Mouse (Mus musculus) B cell, adult 2 months (primary cell): ENCODE measurements around the gene Crk.

Source experiments
- DNase-seq, 2 experiments: peaks; one replicate each; pipeline ENCODE4 v3.0.0; 2022

Gene Crk

GRCm38 (mm10) chr11:75740204-75740603 is 61.1 kb downstream of the Crk start:
- no peak for DNase-seq

DNA sequence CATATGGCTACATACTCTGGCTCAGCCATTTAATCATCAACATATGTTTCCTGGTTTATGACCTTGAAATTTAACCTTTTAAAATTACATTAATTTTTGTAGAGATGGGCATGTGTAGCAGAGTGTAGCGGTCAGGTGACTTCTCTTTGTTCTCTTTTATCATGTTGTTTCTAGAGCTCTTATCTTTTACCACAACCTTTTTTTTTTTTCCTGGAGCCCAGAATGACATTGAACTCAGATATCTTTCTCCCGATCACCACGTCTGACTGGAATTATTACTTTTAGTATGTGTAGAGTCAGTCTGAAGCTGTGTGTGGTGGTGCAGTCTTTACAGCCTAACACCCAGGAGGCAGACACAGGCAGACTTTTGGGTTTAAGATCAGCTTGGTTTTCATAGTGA is 62.6 kb downstream of the Crk start:
- no peak for DNase-seq

- no peak for DNase-seq
Observed at GRCm38 (mm10) chr11:75744761-75745160, 65.7 kb downstream of the Crk start.

DNA sequence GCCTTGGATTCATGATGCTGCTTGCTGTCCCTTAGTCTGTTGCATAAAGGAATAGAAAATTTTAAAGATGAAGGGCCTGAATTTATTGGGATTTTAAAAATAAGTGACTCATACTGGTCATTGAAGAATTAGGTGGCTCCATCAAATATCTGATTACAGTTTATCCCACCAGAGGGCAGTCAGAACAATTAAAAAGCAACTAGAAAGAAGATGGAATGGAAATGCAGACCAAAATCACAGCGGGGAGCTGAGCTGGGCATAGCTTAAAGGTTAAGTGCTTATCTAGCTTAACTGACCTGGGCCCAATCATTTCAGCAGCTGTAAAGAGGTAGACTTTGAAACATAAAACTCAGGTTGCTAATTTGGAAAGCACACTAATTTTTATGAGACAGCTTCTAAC is 71.5 kb downstream of the Crk start:
- DNase-seq: no peak

DNA sequence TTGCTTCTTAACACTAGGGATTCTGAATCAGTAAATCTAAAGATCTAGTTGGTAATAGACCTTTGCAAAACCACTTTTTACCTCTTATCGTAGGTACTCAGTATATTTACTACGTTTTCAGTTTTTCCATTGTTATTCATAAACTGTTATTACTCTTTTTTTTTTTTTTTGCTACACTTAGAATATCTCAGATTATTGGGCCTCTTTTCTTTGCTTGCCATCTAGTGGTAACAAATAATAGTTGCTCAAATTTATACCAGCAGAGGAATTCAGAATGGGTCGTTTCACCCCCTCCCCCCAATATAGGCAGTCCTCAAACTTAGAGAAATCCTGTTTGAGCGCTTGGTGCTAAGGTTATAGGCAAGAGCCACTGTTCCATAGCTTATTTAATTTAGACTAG is 72.0 kb downstream of the Crk start:
- no peak for DNase-seq
